Mouse (Mus musculus) kidney, embryonic 15.5 days (tissue): ENCODE data around the gene Gm43951. TPM values are rescaled to one million over a fixed set of nuclear protein-coding genes. Genes with fewer than 3 reads are reported as not detected.

ENCODE experiments used
- ATAC-seq: fragments of 200-750 bp; cut with Nextera tagmentation; replicated peaks from 2 replicates; pipeline ENCODE4 v1.8.0; 2017; ENCODE audit warnings: moderate TSS enrichment; ENCODE audit not compliant: low FRiP score
- H3K27ac ChIP-seq: fragments of 300-500 bp; sonication (generic); 2 replicates; pipeline ENCODE4 v1.5.1; 2015; ENCODE audit warnings: mild to moderate bottlenecking, inconsistent platforms
- H3K27me3 ChIP-seq: fragments of 300-500 bp; sonication (generic); 2 replicates; pipeline ENCODE4 v1.6.1; 2015; ENCODE audit warnings: inconsistent platforms
- H3K36me3 ChIP-seq: fragments of 300-500 bp; sonication (generic); 2 replicates; pipeline ENCODE4 v1.6.1; 2015; ENCODE audit warnings: inconsistent platforms
- H3K4me1 ChIP-seq: fragments of 300-500 bp; sonication (generic); 2 replicates; pipeline ENCODE4 v1.6.1; 2015; ENCODE audit warnings: inconsistent platforms
- H3K4me2 ChIP-seq: fragments of 300-500 bp; sonication (generic); 2 replicates; pipeline ENCODE4 v1.6.1; 2015; ENCODE audit warnings: moderate library complexity, mild to moderate bottlenecking, inconsistent platforms
- H3K4me3 ChIP-seq: fragments of 300-500 bp; sonication (generic); replicated peaks from 2 replicates; pipeline ENCODE4 v1.5.1; 2015; ENCODE audit warnings: mild to moderate bottlenecking, inconsistent platforms
- H3K9ac ChIP-seq: fragments of 300-500 bp; sonication (generic); 2 replicates; pipeline ENCODE4 v1.6.1; 2015; ENCODE audit warnings: mild to moderate bottlenecking, inconsistent platforms
- H3K9me3 ChIP-seq: fragments of 300-500 bp; sonication (generic); replicated peaks from 2 replicates; pipeline ENCODE4 v1.6.1; 2016; ENCODE audit warnings: inconsistent platforms
- WGBS: fragments of 180-500 bp; shearing (Covaris S2); methylation state at CpG from one replicate; pipeline ENCODE4 v1.1.7; 2015; ENCODE audit warnings: mixed read lengths; 5-methylcytosine and 5-hydroxymethylcytosine counted together
- polyA plus RNA-seq: library from polyadenylated mRNA; unstranded; fragments of >200 nt; fragmentation: Nextera tagmentation; extraction: Ambion mirVana; gene quantifications from 2 replicates; pipeline ENCODE4 v1.2.1, GENCODE M21; 2015

The Gm43951 gene
- polyA plus RNA-seq, 1 experiment from 2014 or later, result 0.29 TPM

DNA sequence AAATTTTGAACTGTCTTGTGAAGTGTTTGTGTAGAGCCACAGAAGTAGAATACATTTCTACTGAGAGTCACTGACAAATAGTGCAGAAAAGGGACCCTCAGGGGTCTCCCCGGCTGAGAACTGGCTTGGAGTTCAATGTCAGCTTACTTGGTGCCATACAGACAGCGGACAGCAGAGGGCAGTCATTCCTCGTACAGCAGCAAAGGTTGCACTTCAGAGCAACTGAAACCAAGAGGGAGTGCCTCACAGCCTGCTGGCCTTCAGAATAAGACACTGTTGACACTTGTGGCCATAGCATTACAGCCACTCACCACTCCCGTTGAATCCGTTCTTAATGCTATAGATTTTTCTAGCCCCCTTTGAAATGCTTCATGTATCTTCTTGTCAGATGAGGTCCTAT, 18.2 kb upstream of the Gm43951 start:
- H3K36me3 ChIP-seq, result no peaks in the 10 kb centered on the region
- H3K4me3 ChIP-seq, result no peak overlapping the region
- H3K27ac ChIP-seq, result no peak overlapping the region
- no peaks in the 10 kb centered on the region for H3K27me3 ChIP-seq
- no peak overlapping the region for H3K9ac ChIP-seq
- H3K4me1 ChIP-seq, result peaks cover 2% of the 10 kb centered on the region; the same call in 1 of the 2 replicates
- WGBS, result 11% methylated on average over 5 of the region's 5 CpGs
- no peak overlapping the region for H3K4me2 ChIP-seq
- H3K9me3 ChIP-seq, result no peaks in the 10 kb centered on the region
- no peak for ATAC-seq

DNA sequence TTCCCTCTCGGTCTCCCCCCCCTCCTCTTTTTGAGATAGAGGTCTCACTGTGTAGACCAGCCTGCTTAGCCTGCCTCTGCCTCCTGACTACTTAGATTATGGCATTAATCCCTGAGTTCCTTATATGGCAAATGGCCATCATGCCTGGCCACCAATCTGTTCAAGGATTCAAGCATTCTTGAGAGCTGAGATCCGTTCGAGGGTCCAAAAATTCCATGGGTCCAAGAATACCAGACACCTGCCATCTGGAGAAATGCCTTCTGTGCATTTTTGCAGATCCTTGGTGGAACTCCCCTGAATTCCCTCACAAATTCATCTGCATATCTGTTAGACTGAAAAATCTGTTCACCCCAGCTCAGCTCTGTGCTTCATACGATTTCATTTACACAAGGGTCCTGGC, 16.8 kb upstream of the Gm43951 start:
- Histone ChIP-seq H3K9me3 (no peaks in the 10 kb centered on the region), H3K27ac (no peak overlapping the region)
- 89% methylated on average over 4 of the region's 4 CpGs for WGBS

DNA sequence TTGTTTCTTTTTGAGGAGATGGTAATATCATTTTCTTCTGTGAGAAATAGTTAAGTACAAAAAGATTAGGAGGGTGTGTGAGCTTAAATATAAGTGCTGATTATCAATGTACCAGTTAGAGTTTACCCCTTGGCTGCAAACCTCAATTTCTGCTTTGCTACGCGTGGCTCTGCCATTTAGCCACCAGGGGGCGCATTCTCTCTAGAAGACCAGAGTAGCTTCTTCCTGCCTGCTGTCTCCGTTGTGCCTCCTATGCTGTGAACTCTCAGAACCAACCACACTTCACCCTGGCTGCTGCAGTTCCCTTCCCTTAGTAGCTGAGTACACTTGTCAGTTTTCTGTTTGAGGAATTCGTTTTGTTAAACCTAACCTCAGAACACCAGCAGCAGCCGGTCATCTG, 14.6 kb upstream of the Gm43951 start:
- H3K27me3 ChIP-seq, result no peaks in the 10 kb centered on the region
- H3K4me3 ChIP-seq, result no peak overlapping the region
- 16% methylated on average over 6 of the region's 6 CpGs for WGBS
- no peak overlapping the region for H3K27ac ChIP-seq
- no peak for ATAC-seq
- no peak overlapping the region for H3K4me2 ChIP-seq
- H3K36me3 ChIP-seq, result no peaks in the 10 kb centered on the region
- no peak overlapping the region for H3K9ac ChIP-seq
- peaks cover 8% of the 10 kb centered on the region; the same call in 1 of the 2 replicates for H3K4me1 ChIP-seq
- H3K9me3 ChIP-seq, result no peaks in the 10 kb centered on the region

More for the DNA sequence above, 16.8 kb upstream of the Gm43951 start:
- no peak overlapping the region for H3K9ac ChIP-seq
- H3K4me2 ChIP-seq, result no peak overlapping the region
- no peak for ATAC-seq
- no peak overlapping the region for H3K4me3 ChIP-seq
- no peaks in the 10 kb centered on the region for H3K27me3 ChIP-seq
- no peaks in the 10 kb centered on the region for H3K36me3 ChIP-seq
- H3K4me1 ChIP-seq, result peaks cover 2% of the 10 kb centered on the region; the same call in 1 of the 2 replicates

DNA sequence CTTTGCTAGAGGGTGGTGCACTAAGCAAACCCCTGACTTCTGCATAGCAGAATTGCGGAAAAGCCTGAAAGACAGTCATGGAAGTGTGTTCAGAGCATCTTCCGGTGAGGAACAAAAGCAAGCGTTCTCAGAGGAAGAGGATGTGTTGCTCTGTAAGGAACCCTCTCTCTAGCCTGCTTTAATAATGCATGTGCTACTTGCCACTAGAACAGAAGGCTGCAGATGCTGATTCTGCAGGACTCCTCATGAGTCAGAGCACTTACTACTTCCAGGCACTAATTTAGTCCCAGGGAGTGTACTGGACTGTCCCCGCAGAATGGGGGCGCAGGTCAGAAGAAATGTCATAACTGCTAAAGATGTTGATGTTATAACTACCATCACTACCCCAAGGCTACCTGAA, 10.5 kb upstream of the Gm43951 start:
- no peak overlapping the region for H3K27ac ChIP-seq
- H3K36me3 ChIP-seq, result peaks cover 10% of the 10 kb centered on the region
- whole genome bisulfite sequencing, result 82% methylated on average over 5 of the region's 5 CpGs
- H3K27me3 ChIP-seq, result no peaks in the 10 kb centered on the region
- peaks cover 19% of the 10 kb centered on the region for H3K4me1 ChIP-seq
- no peak overlapping the region for H3K9ac ChIP-seq
- H3K4me2 ChIP-seq, result no peak overlapping the region
- no peak for ATAC-seq
- no peaks in the 10 kb centered on the region for H3K9me3 ChIP-seq
- H3K4me3 ChIP-seq, result no peak overlapping the region

DNA sequence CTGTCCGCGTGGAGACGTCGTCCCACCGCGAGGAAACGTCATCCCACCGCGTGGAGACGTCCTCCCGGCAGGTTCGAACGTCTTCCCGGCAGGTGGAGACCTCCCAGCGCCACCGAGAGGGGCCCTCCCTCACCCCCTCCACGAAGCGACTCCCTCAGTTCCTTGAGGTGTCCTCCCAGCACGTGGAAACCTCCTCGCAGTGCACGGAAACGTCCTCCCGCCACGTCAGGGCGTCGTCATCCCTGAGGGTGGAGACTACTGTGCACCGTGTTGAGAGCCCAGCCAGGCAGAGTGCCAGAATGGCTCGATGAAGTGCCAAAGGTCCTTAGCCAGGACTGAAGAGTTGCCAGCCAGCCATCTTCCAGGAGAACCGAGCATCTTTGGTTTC, 8.8 kb upstream of the Gm43951 start, which contains the start of gene Med31:
Gene Med31 (minus strand): TSS at position 183 of the 388 bp plus-strand sequence.
- Histone ChIP-seq H3K27me3 (no peaks in the 10 kb centered on the region), H3K4me1 (peaks cover 19% of the 10 kb centered on the region), H3K9ac (peak within 1 kb of the TSS; percentile 77), H3K36me3 (peaks cover 26% of the 10 kb centered on the region), H3K27ac (peak within 1 kb of the TSS; percentile 74), H3K4me2 (peak within 1 kb of the TSS; percentile 98), H3K9me3 (no peaks in the 10 kb centered on the region), H3K4me3 (peak within 1 kb of the TSS; percentile 88)
- peak; percentile 81 for ATAC-seq
- 2% methylated on average over 29 of the region's 29 CpGs for WGBS

DNA sequence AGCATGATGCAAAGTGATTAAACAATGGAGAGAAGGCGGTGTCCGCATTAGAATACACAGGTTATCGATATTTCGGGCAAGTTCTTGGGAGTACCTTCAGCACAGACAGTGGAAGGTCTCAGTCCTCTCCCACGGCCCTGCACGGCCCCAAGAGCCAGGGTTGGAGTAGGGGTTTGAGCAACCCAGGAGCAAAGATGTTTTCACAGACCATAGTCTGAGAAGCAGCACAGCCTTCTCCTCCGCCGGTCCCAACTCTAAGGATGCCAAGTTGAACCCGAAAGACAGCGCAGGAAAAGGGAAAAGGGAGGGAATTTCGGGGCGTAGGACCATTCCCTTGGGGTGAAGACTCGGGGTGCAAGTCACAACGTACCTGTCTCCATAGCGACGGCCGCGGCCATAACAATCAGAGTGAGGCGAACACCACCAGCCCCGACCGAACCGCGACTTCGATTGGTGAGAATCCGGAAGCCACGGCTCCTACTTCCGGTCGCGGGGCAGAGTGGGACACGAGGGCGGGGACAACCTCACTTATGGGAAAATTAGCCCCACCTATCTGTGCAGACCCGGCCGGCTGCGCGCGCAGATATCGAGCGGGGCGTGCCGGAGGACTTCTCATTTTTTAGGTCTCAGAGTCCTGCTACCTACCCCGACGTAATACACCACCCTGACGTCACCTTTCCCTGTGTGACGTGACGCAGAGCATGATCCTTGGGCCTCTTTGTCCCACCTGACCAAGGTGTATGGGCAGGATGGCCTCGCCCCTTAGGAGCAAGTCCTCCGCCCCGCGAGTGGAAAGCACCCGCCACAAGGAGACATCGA, 8.2 kb upstream of the Gm43951 start:
- peak overlapping the region; percentile 74 for H3K27ac ChIP-seq
- H3K4me1 ChIP-seq, result peaks cover 19% of the 10 kb centered on the region
- peak overlapping the region; percentile 77 for H3K9ac ChIP-seq
- peak overlapping the region; percentile 88 for H3K4me3 ChIP-seq
- peaks cover 32% of the 10 kb centered on the region for H3K36me3 ChIP-seq
- H3K4me2 ChIP-seq, result peak overlapping the region; percentile 98
- no peaks in the 10 kb centered on the region for H3K9me3 ChIP-seq
- ATAC-seq, result peak; percentile 95
- under 1% methylated on average over 51 of the region's 51 CpGs for WGBS
- H3K27me3 ChIP-seq, result no peaks in the 10 kb centered on the region

DNA sequence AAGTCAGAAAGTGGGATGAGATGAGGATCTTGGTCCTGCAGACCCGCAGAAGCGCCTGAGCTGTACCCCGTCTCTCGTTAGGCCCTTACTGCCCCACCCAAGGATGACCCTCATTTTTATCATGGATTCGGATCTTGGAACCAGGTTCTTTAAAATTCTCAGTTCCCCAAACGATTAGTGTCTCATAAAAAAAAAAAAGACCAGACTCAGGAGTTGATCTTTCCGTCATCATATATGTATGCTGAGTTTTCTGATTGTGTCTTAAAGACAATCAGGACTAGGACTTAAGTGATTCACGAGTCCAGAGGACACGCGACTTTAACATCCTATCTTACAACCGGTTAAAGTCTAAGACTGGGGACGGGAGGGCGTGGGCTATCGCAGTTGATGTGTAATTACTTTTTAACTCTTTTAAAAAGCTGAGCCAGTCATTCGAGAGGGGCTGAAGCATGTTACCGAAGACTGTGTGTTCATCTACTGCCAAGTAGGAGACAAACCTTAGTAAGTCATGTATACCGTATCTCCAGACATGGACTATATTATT, 1.3 kb upstream of the Gm43951 start:
- ATAC-seq, result no peak
- peak overlapping the region; percentile 90 for H3K4me2 ChIP-seq
- no peaks in the 10 kb centered on the region for H3K27me3 ChIP-seq
- no peaks in the 10 kb centered on the region for H3K9me3 ChIP-seq
- H3K4me1 ChIP-seq, result peaks cover 28% of the 10 kb centered on the region
- peak overlapping the region; percentile 76 for H3K9ac ChIP-seq
- H3K36me3 ChIP-seq, result peaks cover 36% of the 10 kb centered on the region
- peak overlapping the region; percentile 73 for H3K4me3 ChIP-seq
- H3K27ac ChIP-seq, result peak overlapping the region; percentile 87
- 11% methylated on average over 17 of the region's 17 CpGs for WGBS

DNA sequence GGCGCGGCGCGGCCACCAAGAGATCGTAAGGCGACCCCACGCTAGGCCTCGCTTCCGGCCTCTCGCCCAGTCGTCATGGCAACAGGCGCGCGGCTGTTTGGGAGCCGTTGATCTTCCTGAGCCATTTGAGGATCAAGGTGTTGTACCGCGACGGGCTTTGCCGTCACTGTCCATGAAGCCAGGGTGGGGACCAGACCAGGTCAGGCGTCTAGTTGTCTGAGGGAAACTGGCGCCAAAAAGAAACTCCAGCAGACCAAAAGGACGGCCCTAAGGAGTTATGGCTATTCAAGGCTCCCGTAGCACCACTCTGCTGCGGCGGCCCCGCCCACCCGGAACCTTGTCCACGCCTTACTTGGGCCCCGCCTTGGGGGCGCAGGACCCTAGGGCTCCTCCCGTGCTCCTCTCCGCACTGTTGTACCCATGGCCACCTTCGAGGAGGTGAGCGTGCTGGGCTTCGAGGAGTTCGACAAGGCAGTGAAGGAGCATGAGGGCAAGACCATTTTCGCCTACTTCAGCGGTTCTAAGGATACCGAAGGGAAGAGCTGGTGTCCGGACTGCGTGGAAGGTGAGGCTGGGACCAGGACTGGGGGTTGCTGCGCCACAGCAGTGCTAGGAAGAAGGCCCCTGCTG, 679 bp upstream of the Gm43951 start, which contains the start of the genes 4933427D14Rik and Txndc17:
Gene 4933427D14Rik (minus strand): TSS at position 256 of the 630 bp plus-strand sequence.
Gene Txndc17 (plus strand): TSS at position 344 of the 630 bp plus-strand sequence.
- Histone ChIP-seq H3K4me3 (peak within 1 kb of the TSS; percentile 73), H3K27me3 (no peaks in the 10 kb centered on the region), H3K4me2 (peak within 1 kb of the TSS; percentile 90), H3K36me3 (peaks cover 31% of the 10 kb centered on the region), H3K9ac (peak within 1 kb of the TSS; percentile 76), H3K27ac (peak within 1 kb of the TSS; percentile 87), H3K4me1 (peaks cover 28% of the 10 kb centered on the region), H3K9me3 (no peaks in the 10 kb centered on the region)
- ATAC-seq, result peak; percentile 97
- under 1% methylated on average over 42 of the region's 42 CpGs for WGBS

DNA sequence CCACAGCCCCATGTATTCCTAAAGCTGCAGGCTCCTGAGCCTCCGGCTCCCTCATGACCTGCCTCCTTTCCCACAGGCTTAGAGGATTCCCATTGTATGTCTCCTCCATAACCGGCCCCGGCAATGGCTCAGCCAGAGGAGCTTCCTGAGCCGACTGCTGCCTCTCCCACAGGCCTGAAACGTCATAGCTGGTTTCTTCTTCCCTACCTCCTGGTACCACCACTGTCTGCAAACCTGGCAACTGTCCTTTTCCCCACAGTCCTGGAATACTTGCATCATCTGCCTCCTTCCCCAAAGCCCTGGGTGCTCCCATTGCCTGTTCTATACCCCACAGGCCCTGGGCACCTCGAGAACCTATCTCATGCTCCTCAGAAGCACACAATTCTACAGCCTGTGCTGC, 1.4 kb downstream of the Gm43951 start:
- WGBS, result 77% methylated on average over 6 of the region's 6 CpGs
- Histone ChIP-seq H3K4me1 (peaks cover 28% of the 10 kb centered on the region), H3K9ac (0 out of 2 replicates have a peak overlapping the region, but pooled peaks have one; percentile 76), H3K9me3 (no peaks in the 10 kb centered on the region), H3K27me3 (no peaks in the 10 kb centered on the region), H3K4me2 (peak overlapping the region; percentile 90; the same call in 1 of the 2 replicates), H3K36me3 (peaks cover 25% of the 10 kb centered on the region), H3K27ac (no peak overlapping the region), H3K4me3 (no peak overlapping the region)
- no peak for ATAC-seq

DNA sequence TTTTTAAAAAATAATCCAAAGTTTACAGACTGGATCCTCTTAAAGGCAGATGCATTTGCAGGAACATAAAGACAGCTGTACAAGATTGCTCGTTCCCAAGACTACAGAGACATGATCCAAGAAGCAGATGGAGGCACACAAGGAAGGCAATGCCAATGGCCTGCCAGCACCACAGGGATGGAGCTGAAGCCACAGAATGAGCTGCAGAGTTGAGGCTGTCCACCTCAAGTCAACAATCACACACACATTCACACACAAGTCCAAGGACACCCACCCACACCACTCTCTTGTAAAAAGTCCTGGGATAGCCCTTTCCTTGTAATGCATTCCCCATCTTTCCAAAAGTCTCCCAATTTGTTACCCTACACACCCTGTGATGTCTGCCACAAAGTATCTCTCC, 3.2 kb downstream of the Gm43951 start:
- Histone ChIP-seq H3K36me3 (peaks cover 23% of the 10 kb centered on the region), H3K27me3 (no peaks in the 10 kb centered on the region), H3K4me1 (peaks cover 26% of the 10 kb centered on the region), H3K4me3 (no peak overlapping the region), H3K27ac (no peak overlapping the region), H3K9me3 (no peaks in the 10 kb centered on the region), H3K4me2 (no peak overlapping the region), H3K9ac (no peak overlapping the region)
- 81% methylated on average over 1 of the region's 1 CpGs for WGBS
- no peak for ATAC-seq

DNA sequence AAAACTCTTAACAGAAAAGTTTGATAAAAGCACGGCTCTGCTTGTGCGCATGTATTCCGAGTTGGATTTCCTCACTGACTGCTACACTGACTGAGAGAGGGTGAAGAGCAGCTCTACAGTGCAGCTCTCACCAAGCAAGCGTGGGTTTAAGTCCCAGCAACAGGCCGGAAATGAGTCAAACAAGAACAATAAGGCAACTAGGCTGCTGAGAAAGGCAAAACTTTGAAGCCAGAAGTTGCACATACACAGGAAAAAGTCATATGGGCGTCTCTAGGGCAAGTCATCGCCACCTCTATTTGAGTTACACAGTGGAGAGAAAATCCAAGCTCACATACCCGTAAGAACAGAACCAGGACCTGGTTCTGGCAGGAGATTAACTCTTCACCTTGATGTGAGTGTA, 10.1 kb downstream of the Gm43951 start:
- no peak for ATAC-seq
- peaks cover 50% of the 10 kb centered on the region for H3K36me3 ChIP-seq
- no peak overlapping the region for H3K4me2 ChIP-seq
- peak overlapping the region; percentile 56; the same call in 1 of the 2 replicates for H3K27ac ChIP-seq
- no peak overlapping the region for H3K9ac ChIP-seq
- H3K9me3 ChIP-seq, result no peaks in the 10 kb centered on the region
- no peaks in the 10 kb centered on the region for H3K27me3 ChIP-seq
- no peak overlapping the region for H3K4me3 ChIP-seq
- WGBS, result 82% methylated on average over 8 of the region's 8 CpGs
- no peaks in the 10 kb centered on the region for H3K4me1 ChIP-seq

DNA sequence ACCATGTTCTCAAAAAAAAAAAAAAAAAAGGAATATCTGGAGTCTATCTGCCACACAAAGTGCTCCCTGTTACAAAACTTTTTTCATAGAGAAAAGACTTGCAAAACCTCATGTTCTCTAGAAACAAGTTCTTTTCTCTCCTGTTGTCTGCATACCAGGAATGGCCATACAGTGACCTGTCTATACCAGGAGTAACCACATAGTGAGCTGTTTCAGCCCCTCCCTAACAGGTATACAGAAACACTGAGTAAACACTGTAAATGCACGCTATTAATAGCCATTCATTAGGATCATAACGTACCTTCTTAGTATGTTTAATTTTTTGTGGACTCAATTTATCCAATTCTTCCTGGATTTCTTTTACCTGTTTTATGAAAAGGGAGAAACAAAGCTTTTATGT, 12.4 kb downstream of the Gm43951 start:
- ATAC-seq, result no peak
- WGBS, result 91% methylated on average over 2 of the region's 2 CpGs
- Histone ChIP-seq H3K27ac (no peak overlapping the region), H3K4me3 (no peak overlapping the region), H3K9ac (no peak overlapping the region), H3K27me3 (no peaks in the 10 kb centered on the region), H3K4me1 (no peaks in the 10 kb centered on the region), H3K9me3 (no peaks in the 10 kb centered on the region), H3K36me3 (peaks cover 62% of the 10 kb centered on the region), H3K4me2 (no peak overlapping the region)
